Mouse (Mus musculus) macrophage (primary cell): ENCODE data around the gene Klf3. TPM values are rescaled to one million over a fixed set of nuclear protein-coding genes. Genes with fewer than 3 reads are reported as not detected.

Source experiments
- H3K27ac ChIP-seq: fragments of 350-480 bp; formaldehyde crosslinking; 2 replicates; pipeline ENCODE4 v1.9.0; 2021
- H3K36me3 ChIP-seq: fragments of 350-480 bp; formaldehyde crosslinking; 2 replicates; pipeline ENCODE4 v1.9.0; 2021; ENCODE audit errors: inconsistent target
- H3K4me3 ChIP-seq: fragments of 350-480 bp; formaldehyde crosslinking; 2 replicates; pipeline ENCODE4 v1.9.0; 2021; ENCODE audit errors: inconsistent target
- H3K79me2 ChIP-seq: fragments of 350-480 bp; formaldehyde crosslinking; 2 replicates; pipeline ENCODE4 v1.9.0; 2021; ENCODE audit errors: inconsistent target
- WGBS: methylation state at CpG from one replicate; pipeline ENCODE4 v1.1.7; 2026; ENCODE audit warnings: inconsistent platforms; ENCODE audit not compliant: missing documents; 5-methylcytosine and 5-hydroxymethylcytosine counted together
- polyA plus RNA-seq: library from polyadenylated mRNA; stranded (reverse); fragments of 250-400 nt; gene quantifications from 3 replicates; pipeline ENCODE4 v1.2.4, GENCODE M21; 2018; ENCODE audit warnings: inconsistent platforms

Gene Klf3
- polyA plus RNA-seq, 1 experiment from 2014 or later = 50.9 TPM

DNA sequence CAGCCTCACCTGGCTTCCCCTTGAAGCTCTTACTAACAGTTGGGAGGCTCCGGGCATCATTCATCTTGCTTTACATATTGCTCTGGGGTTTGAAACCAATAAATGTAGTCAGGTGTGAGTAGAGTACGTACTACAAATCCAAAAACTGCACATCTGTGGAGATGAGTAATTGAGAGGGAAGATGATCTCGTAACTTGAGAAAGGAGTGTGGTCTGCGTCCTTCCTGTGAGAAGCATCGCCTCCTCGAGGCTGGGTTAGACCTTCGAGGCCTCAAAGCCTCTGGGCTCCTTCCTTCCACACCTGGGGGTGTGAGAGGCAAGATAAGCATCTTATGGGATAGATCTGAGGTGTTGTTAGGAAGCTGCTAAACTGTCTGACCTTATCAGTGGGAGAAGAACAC, 11.2 kb downstream of the Klf3 start:
- H3K27ac ChIP-seq = no peak overlapping the region
- WGBS = 75% methylated on average over 7 of the region's 7 CpGs
- no peak overlapping the region for H3K4me3 ChIP-seq
- peaks cover 27% of the 10 kb centered on the region for H3K36me3 ChIP-seq
- peaks cover 91% of the 10 kb centered on the region for H3K79me2 ChIP-seq

DNA sequence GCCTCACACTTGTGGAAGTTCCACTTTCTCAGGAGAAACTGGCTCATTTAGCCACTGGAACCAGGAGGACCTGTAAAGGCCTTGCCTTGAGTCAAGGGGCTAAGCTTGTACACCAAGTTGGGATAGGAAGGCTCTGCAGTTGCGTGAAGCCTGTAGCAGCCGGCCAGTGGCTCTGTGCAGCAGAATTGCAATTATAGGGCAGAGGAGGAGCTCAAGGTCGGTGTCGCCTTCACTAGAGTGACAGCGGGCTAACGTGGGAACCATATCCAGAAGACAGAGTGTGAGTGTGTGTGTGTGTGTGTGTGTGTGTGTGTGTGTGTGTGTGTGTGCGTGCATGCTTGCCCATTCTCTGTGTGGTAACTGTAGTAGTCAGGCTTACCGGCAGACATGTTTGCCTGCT, 12.4 kb downstream of the Klf3 start:
- H3K36me3 ChIP-seq = peaks cover 39% of the 10 kb centered on the region

DNA sequence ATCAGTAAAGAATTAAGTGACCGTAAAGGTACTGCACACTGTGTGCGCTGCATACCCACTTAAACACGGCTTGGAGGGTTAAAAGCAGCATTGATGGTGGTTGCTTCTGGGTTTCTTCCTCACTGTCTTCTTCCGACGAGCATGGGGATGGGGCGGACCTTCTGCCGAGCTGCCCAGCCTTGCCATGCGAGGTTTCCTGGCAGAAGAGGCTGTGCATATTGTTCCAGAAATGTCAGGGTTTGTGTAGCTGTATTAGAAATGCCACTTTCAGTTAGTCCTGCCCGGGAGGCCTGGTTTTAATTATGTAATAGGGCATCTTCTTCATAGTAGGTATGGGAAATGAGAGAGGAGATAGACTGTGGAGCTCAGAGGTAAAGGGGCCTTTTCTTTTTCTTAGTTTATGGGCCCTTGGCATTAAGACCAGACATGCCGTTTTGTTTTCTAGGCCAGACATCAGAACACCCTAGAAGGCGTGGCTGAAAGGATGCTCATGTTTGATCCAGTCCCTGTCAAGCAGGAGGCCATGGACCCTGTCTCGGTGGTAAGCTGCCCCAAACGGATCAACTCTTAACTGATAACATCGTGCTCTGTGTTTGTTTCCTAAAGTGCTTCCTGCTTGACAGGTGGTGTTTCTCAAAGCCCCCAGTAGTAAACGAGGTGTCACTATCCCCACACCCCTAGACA, 13.2 kb downstream of the Klf3 start:
- Histone ChIP-seq H3K27ac (no peak overlapping the region), H3K79me2 (peaks cover 91% of the 10 kb centered on the region), H3K36me3 (peaks cover 47% of the 10 kb centered on the region), H3K4me3 (no peak overlapping the region)
- 83% methylated on average over 13 of the region's 15 CpGs for WGBS

More for the DNA sequence above, 12.4 kb downstream of the Klf3 start:
- Histone ChIP-seq H3K4me3 (no peak overlapping the region), H3K27ac (no peak overlapping the region), H3K79me2 (peaks cover 91% of the 10 kb centered on the region)
- 86% methylated on average over 4 of the region's 8 CpGs for WGBS

DNA sequence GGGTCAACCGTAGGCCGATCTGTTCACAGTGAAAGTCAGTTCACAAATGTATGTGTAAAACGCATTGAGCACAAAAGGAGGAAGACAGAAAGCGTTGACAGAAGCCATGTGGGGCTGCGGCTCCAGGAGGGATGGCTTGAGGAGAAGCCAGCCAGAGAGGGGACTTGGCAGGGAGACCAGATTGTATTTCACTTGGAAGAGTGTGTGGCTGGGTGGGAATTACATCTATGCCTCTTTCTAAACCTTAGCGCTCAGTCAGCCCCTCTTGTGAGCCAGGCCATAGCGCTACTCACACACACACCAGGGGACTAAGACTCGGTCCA, 13.7 kb downstream of the Klf3 start:
- Histone ChIP-seq H3K4me3 (no peak overlapping the region), H3K27ac (no peak overlapping the region), H3K79me2 (peaks cover 91% of the 10 kb centered on the region), H3K36me3 (peaks cover 52% of the 10 kb centered on the region)
- WGBS = 92% methylated on average over 8 of the region's 8 CpGs

DNA sequence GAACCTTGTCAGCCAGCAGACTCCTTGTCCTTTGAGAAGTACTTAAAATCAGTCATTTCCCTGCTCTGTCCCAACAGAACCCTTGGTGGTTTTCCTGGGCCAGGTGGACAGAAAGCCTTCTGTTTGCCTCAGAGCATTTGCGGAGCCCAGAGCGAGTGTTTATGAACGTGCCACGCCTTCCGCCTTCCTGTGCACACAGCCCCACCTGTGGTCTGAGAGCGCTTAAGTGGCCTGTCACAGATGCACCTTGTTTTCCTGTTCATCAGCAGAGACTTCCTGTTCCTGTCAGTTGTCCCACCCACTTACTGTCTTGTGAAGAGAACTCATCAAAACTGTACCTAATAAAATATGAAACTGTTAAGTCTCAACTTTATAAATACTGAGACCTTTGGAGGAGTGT, 16.2 kb downstream of the Klf3 start:
- peaks cover 72% of the 10 kb centered on the region for H3K36me3 ChIP-seq
- WGBS = 40% methylated on average over 6 of the region's 6 CpGs
- H3K4me3 ChIP-seq = no peak overlapping the region
- no peak overlapping the region for H3K27ac ChIP-seq
- peaks cover 84% of the 10 kb centered on the region for H3K79me2 ChIP-seq

DNA sequence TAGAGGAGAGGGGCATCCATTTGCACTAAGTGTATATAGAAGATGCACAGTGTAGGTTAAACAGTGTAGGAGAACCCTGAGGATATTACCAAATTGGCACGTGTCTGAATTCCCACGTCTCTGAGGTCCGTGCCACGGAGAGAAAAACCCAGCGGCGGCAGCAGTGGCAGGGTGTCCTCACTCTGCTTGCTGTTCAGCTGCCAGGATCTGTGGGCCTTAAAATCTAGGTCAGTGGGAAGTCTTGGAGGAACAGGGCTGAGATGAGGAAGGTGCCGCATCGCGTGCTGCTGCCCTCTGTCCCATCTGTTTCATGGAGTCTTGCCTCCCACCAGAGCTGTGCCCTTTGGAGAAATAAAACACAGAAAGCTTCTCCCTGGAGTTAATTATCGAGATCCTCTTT, 16.9 kb downstream of the Klf3 start:
- Histone ChIP-seq H3K79me2 (peaks cover 77% of the 10 kb centered on the region), H3K4me3 (no peak overlapping the region), H3K36me3 (peaks cover 79% of the 10 kb centered on the region), H3K27ac (no peak overlapping the region)
- 93% methylated on average over 10 of the region's 10 CpGs for WGBS

DNA sequence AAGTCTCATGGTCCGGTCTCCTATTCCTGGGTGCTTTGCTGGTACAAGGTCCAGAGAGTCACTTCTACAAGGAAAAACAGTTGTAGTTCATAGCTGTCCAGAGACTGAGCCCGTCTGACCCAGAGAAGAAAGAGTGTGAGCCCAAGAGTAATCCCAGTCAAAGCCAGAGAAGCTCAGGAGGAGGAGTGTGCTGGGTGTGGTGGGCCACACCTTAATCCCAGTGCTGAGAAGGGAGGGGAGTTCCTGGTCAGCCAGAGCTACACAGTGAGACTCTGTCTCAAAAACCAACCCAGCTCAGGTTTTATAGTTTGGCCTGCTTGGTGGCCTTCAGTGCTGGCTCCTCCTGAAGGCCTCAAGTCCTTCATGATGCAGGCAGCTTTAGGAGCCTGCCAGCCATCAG, 18.1 kb downstream of the Klf3 start:
- H3K27ac ChIP-seq = no peak overlapping the region
- H3K36me3 ChIP-seq = peaks cover 91% of the 10 kb centered on the region
- WGBS = 94% methylated on average over 2 of the region's 2 CpGs
- H3K79me2 ChIP-seq = peaks cover 65% of the 10 kb centered on the region
- no peak overlapping the region for H3K4me3 ChIP-seq

DNA sequence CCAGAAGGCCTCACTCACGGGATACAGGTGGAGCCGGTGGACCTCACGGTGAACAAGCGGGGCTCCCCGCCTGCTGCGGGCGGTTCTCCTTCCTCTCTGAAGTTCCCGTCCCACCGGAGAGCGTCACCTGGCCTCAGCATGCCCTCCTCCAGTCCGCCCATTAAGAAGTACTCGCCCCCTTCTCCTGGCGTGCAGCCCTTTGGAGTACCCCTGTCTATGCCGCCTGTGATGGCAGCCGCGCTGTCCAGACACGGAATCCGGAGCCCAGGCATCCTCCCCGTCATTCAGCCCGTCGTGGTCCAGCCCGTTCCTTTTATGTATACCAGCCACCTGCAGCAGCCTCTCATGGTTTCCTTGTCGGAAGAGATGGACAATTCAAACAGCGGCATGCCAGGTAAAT, 18.8 kb downstream of the Klf3 start:
- Histone ChIP-seq H3K27ac (no peak overlapping the region), H3K79me2 (peaks cover 58% of the 10 kb centered on the region), H3K4me3 (no peak overlapping the region), H3K36me3 (peaks cover 94% of the 10 kb centered on the region)
- WGBS = 94% methylated on average over 21 of the region's 24 CpGs

DNA sequence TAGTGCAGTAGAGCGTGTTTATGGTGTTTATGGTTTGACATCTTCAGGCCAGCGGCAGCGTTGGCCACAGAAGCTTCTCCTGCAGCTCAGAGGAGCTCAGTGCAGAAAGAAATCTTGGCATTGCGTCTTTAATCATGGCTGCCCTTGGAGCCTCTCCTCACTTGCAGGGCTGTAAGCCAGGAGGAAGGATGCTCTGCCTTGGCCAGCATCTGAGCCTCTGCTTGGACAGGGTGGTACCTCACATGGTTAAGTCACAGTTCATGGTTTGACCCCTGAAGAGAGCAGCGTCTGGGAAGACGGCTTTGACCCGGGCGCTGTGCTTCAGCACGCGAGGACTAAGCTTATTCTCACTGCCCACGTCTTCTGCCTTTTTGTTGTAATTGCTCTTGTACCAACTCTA, 20.2 kb downstream of the Klf3 start:
- Histone ChIP-seq H3K4me3 (no peak overlapping the region), H3K27ac (no peak overlapping the region), H3K79me2 (peaks cover 44% of the 10 kb centered on the region), H3K36me3 (peaks cover 100% of the 10 kb centered on the region)
- 93% methylated on average over 11 of the region's 11 CpGs for WGBS

DNA sequence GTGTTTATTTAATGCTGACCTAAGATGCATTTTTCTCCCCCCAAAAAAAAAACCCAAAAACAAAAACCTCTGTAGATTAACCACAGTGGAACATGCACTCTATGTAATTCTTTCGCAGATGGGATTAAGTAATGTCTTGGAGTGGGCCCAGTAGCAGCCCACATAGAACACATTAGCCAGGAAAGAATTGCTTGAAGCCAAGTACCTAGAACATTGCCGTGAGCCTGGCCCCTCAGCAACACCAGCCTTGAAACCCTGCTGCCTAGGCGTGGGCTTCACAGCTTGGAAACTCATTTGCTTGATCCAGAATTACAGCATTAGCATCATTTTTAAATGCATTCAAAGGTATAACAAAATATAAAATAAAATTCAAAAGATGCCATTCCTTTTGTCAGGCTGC, 21.6 kb downstream of the Klf3 start:
- 98% methylated on average over 3 of the region's 3 CpGs for WGBS

DNA sequence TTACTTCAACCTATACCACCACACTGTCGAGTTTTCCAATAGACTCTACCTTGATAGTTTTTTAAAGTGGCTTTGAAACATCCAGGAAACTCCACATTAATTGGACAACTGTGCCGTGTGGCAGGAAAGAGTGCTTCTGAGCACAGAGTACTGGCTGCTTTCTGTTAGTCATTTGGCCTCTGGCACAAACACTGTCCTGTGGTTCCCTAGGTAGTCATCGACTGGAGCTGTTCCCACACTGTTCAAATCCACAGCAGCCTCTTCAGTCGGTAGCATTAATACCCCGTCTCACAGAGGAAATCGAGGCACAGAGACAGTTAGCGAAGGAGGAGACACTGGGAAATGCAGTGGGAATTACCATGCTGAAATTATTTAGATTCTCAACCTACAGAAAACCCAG, 22.3 kb downstream of the Klf3 start:
- peaks cover 100% of the 10 kb centered on the region for H3K36me3 ChIP-seq
- WGBS = 78% methylated on average over 7 of the region's 7 CpGs
- H3K79me2 ChIP-seq = peaks cover 23% of the 10 kb centered on the region; the same call in 1 of the 2 replicates
- H3K4me3 ChIP-seq = no peak overlapping the region
- no peak overlapping the region for H3K27ac ChIP-seq

More for the DNA sequence above, 21.6 kb downstream of the Klf3 start:
- Histone ChIP-seq H3K27ac (no peak overlapping the region), H3K79me2 (peaks cover 30% of the 10 kb centered on the region), H3K36me3 (peaks cover 100% of the 10 kb centered on the region), H3K4me3 (no peak overlapping the region)

DNA sequence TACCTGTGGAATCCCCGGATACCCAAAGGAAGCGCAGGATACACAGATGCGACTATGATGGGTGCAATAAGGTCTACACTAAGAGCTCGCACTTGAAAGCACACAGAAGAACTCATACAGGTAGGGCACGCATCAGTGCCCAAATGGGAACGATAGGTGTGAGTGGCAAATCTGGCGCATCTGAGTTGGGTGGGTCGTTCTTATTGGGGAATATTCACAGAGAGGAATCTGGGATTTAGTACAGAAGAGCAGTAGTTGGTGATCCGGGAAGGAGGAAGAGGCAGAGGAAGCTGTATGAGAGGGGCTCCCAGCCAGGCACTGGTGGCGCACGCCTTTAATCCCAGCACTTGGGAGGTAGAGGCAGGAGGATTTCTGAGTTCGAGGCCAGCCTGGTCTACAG, 24.0 kb downstream of the Klf3 start:
- WGBS = 95% methylated on average over 12 of the region's 12 CpGs
- no peak overlapping the region for H3K27ac ChIP-seq
- H3K4me3 ChIP-seq = no peak overlapping the region
- H3K36me3 ChIP-seq = peaks cover 84% of the 10 kb centered on the region
- peaks cover 6% of the 10 kb centered on the region; the same call in 1 of the 2 replicates for H3K79me2 ChIP-seq

DNA sequence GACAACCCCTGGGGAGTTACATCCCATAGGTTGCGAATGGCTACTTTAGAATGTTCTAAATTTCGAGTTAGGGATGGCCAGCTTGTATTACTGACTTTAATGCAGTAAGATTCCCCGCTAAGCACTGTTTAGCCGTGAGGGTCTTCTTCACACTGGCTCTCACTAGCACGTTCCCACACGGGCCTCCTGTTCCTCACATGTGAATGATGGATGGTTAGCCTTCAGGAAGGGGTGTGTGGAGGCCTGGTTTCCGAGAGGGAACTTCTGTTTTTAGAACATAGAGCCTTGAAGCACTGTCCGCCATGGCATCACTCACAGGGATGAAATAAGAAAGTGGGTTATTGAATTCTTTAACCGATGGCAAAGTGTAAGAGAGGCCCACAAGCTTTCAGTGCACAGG, 25.1 kb downstream of the Klf3 start:
- H3K4me3 ChIP-seq = no peak overlapping the region
- WGBS = 31% methylated on average over 9 of the region's 9 CpGs
- no peak overlapping the region for H3K27ac ChIP-seq
- H3K36me3 ChIP-seq = peaks cover 72% of the 10 kb centered on the region
- H3K79me2 ChIP-seq = no peaks in the 10 kb centered on the region; the same call in 1 of the 2 replicates

DNA sequence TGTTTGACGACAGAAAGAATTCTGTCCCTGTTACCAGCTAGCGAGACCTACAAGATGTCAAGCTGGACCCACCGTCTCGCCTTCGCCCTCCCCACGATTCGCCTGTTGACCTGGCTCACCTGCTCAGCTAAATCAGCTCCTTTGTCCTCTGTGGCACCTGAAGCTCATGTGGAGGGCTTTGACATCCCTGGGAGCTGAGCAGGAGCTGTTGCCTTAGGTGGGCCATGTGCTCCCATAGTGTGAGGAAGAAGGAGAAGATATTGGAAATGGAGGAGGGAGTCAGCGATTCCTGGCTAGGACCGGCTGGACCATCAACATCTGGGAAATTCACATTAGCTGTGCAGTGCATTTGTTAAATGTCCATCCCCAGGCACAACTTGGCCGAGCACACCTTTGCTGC, 26.4 kb downstream of the Klf3 start:
- H3K27ac ChIP-seq = no peak overlapping the region
- H3K79me2 ChIP-seq = no peaks in the 10 kb centered on the region
- no peak overlapping the region for H3K4me3 ChIP-seq
- peaks cover 59% of the 10 kb centered on the region for H3K36me3 ChIP-seq
- WGBS = 98% methylated on average over 10 of the region's 10 CpGs

DNA sequence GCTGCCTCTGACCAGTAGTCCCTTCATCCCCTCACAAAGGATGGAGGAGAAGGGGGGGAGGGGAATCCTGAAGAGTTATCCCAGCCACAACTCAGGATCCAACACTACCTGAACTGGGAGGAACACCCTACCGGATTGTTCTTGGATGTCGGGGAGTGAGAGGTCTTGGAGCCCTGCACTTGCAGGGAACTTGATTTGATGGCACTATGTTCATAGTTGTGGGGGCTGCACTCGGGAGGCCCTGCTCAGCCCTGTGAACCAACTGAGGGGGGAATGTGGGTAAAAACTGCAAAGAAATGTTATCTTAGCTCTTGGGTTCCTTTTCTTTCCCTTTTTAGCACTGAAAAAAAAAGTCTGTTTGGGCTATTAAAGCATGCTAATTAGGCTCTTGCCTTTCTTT, 27.6 kb downstream of the Klf3 start:
- no peak overlapping the region for H3K4me3 ChIP-seq
- no peak overlapping the region for H3K27ac ChIP-seq
- peaks cover 47% of the 10 kb centered on the region for H3K36me3 ChIP-seq
- 87% methylated on average over 3 of the region's 3 CpGs for WGBS
- H3K79me2 ChIP-seq = no peaks in the 10 kb centered on the region

DNA sequence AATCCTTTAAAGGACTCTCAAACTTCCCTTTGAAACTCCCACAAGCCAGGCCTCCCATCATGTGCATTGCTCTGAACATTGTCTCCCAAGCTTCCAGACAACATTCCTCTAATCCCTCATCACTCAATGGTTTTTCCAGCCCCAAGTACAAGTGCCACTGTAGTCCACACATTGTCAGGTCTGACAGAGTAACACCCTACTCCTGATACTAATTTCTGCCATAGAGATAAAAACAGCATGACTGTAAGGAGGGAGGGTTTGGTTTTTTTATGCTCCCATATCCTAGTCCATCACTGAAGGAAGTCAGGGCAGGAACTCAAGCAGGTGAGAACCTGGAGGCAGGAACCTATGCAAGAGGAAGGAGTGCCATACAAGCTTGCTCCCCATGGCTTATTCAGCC, 30.2 kb downstream of the Klf3 start:
- Histone ChIP-seq H3K79me2 (no peaks in the 10 kb centered on the region), H3K4me3 (no peak overlapping the region), H3K36me3 (peaks cover 21% of the 10 kb centered on the region), H3K27ac (no peak overlapping the region)
